Mouse (Mus musculus) hindbrain, embryonic 11.5 days (tissue): ENCODE data around the gene Atp5mpl. TPM values are rescaled to one million over a fixed set of nuclear protein-coding genes. Genes with fewer than 3 reads are reported as not detected.

Experiments
- ATAC-seq: fragments of 200-750 bp; cut with Nextera tagmentation; 2 replicates; pipeline ENCODE4 v1.8.0; 2017; ENCODE audit warnings: mild to moderate bottlenecking, moderate TSS enrichment, moderate library complexity; ENCODE audit not compliant: low FRiP score
- DNase-seq: peaks from one replicate; pipeline ENCODE4 v3.0.0-alpha.2; 2015; ENCODE audit warnings: low spot score
- H3K27ac ChIP-seq: fragments of 300-500 bp; sonication (generic); 2 replicates; pipeline ENCODE4 v1.5.1; 2014; ENCODE audit warnings: mild to moderate bottlenecking, low read depth, low read length
- H3K27me3 ChIP-seq: fragments of 300-500 bp; sonication (generic); 2 replicates; pipeline ENCODE4 v1.6.1; 2014; ENCODE audit warnings: mild to moderate bottlenecking, low read length, moderate library complexity, mixed read lengths; ENCODE audit not compliant: control insufficient read depth, insufficient read depth
- H3K36me3 ChIP-seq: fragments of 300-500 bp; sonication (generic); 2 replicates; pipeline ENCODE4 v1.6.1; 2014; ENCODE audit warnings: mild to moderate bottlenecking, low read length, moderate library complexity, mixed read lengths; ENCODE audit not compliant: control insufficient read depth, insufficient read depth
- H3K4me1 ChIP-seq: fragments of 300-500 bp; sonication (generic); replicated peaks from 2 replicates; pipeline ENCODE4 v1.6.1; 2014; ENCODE audit warnings: low read length, mixed read lengths; ENCODE audit not compliant: control insufficient read depth, insufficient read depth
- H3K4me2 ChIP-seq: fragments of 300-500 bp; sonication (generic); replicated peaks from 2 replicates; pipeline ENCODE4 v1.6.1; 2014; ENCODE audit warnings: mild to moderate bottlenecking, low read depth, low read length
- H3K4me3 ChIP-seq: fragments of 300-500 bp; sonication (generic); 2 replicates; pipeline ENCODE4 v1.5.1; 2014; ENCODE audit warnings: low read depth, low read length
- H3K9ac ChIP-seq: fragments of 300-500 bp; sonication (generic); 2 replicates; pipeline ENCODE4 v1.6.1; 2014; ENCODE audit warnings: low read depth, low read length
- H3K9me3 ChIP-seq: fragments of 300-500 bp; sonication (generic); 2 replicates; pipeline ENCODE4 v1.6.1; 2016; ENCODE audit warnings: low read length; ENCODE audit not compliant: control insufficient read depth
- WGBS: fragments of 180-500 bp; shearing (Covaris S2); extraction: QIAGEN DNeasy Blood & Tissue Kit; methylation state at CpG from one replicate; pipeline ENCODE4 v1.1.7; 2014; 5-methylcytosine and 5-hydroxymethylcytosine counted together
- polyA plus RNA-seq: library from polyadenylated mRNA; unstranded; fragments of >200 nt; fragmentation: Nextera tagmentation; extraction: Ambion mirVana; gene quantifications from 2 replicates; pipeline ENCODE4 v1.2.1, GENCODE M21; 2014

The Atp5mpl gene
- polyA plus RNA-seq, 1 experiment from 2014 or later, result 582 TPM

- Histone ChIP-seq H3K9ac (no peak overlapping the region), H3K4me2 (no peak overlapping the region), H3K27ac (no peak overlapping the region), H3K4me1 (no peaks in the 10 kb centered on the region), H3K4me3 (no peak overlapping the region), H3K27me3 (no peaks in the 10 kb centered on the region), H3K36me3 (no peaks in the 10 kb centered on the region), H3K9me3 (no peaks in the 10 kb centered on the region)
- ATAC-seq (no peak), DNase-seq (no peak)
- 90% methylated on average over 9 of the region's 9 CpGs for WGBS
Measured at GRCm38 (mm10) chr12:111931411-111932025, 35.3 kb downstream of the Atp5mpl start.

- no peak overlapping the region for H3K4me3 ChIP-seq
- WGBS, result 85% methylated on average over 18 of the region's 18 CpGs
- no peaks in the 10 kb centered on the region for H3K27me3 ChIP-seq
- H3K9ac ChIP-seq, result no peak overlapping the region
- H3K9me3 ChIP-seq, result no peaks in the 10 kb centered on the region
- no peaks in the 10 kb centered on the region for H3K4me1 ChIP-seq
- DNase-seq, result no peak
- no peak overlapping the region for H3K27ac ChIP-seq
- no peaks in the 10 kb centered on the region for H3K36me3 ChIP-seq
- ATAC-seq, result no peak
- H3K4me2 ChIP-seq, result no peak overlapping the region
Measured at GRCm38 (mm10) chr12:111928411-111928966, 38.3 kb downstream of the Atp5mpl start.

GRCm38 (mm10) chr12:111927338-111927737 is 39.4 kb downstream of the Atp5mpl start:
- no peaks in the 10 kb centered on the region for H3K36me3 ChIP-seq
- H3K9me3 ChIP-seq, result no peaks in the 10 kb centered on the region
- ATAC-seq, result no peak
- no peak for DNase-seq
- no peaks in the 10 kb centered on the region for H3K4me1 ChIP-seq
- H3K4me3 ChIP-seq, result no peak overlapping the region
- H3K27me3 ChIP-seq, result no peaks in the 10 kb centered on the region
- no peak overlapping the region for H3K4me2 ChIP-seq
- 75% methylated on average over 1 of the region's 1 CpGs for WGBS
- no peak overlapping the region for H3K9ac ChIP-seq
- H3K27ac ChIP-seq, result no peak overlapping the region

GRCm38 (mm10) chr12:111923117-111923516 is 43.7 kb downstream of the Atp5mpl start:
- no peak overlapping the region for H3K4me3 ChIP-seq
- no peak overlapping the region for H3K27ac ChIP-seq
- DNase-seq, result no peak
- H3K4me2 ChIP-seq, result no peak overlapping the region
- no peaks in the 10 kb centered on the region for H3K9me3 ChIP-seq
- H3K36me3 ChIP-seq, result no peaks in the 10 kb centered on the region
- ATAC-seq, result no peak
- WGBS, result 86% methylated on average over 6 of the region's 6 CpGs
- H3K4me1 ChIP-seq, result no peaks in the 10 kb centered on the region
- no peaks in the 10 kb centered on the region for H3K27me3 ChIP-seq
- H3K9ac ChIP-seq, result no peak overlapping the region

GRCm38 (mm10) chr12:111920046-111920445 is 46.7 kb downstream of the Atp5mpl start:
- Histone ChIP-seq H3K36me3 (no peaks in the 10 kb centered on the region), H3K9me3 (no peaks in the 10 kb centered on the region), H3K27me3 (no peaks in the 10 kb centered on the region), H3K4me1 (no peaks in the 10 kb centered on the region), H3K4me3 (no peak overlapping the region), H3K4me2 (no peak overlapping the region), H3K9ac (no peak overlapping the region), H3K27ac (no peak overlapping the region)
- WGBS, result 49% methylated on average over 9 of the region's 9 CpGs
- DNase-seq (no peak), ATAC-seq (no peak)

- ATAC-seq (no peak), DNase-seq (no peak)
- WGBS, result 62% methylated on average over 12 of the region's 12 CpGs
- Histone ChIP-seq H3K9ac (no peak overlapping the region), H3K4me1 (no peaks in the 10 kb centered on the region), H3K36me3 (no peaks in the 10 kb centered on the region), H3K27me3 (no peaks in the 10 kb centered on the region), H3K4me2 (no peak overlapping the region), H3K9me3 (no peaks in the 10 kb centered on the region), H3K4me3 (no peak overlapping the region), H3K27ac (no peak overlapping the region)
Measured at GRCm38 (mm10) chr12:111916514-111917217, 50.1 kb downstream of the Atp5mpl start.

- no peak overlapping the region for H3K4me3 ChIP-seq
Measured at GRCm38 (mm10) chr12:111915781-111916180, 51.0 kb downstream of the Atp5mpl start.

GRCm38 (mm10) chr12:111914031-111914430 is 52.7 kb downstream of the Atp5mpl start:
- Histone ChIP-seq H3K9me3 (no peaks in the 10 kb centered on the region), H3K4me3 (no peak overlapping the region), H3K27ac (no peak overlapping the region), H3K4me1 (no peaks in the 10 kb centered on the region), H3K9ac (no peak overlapping the region), H3K27me3 (peaks cover 4% of the 10 kb centered on the region), H3K4me2 (no peak overlapping the region), H3K36me3 (no peaks in the 10 kb centered on the region)
- ATAC-seq (no peak), DNase-seq (no peak)
- WGBS, result 32% methylated on average over 3 of the region's 3 CpGs

More at GRCm38 (mm10) chr12:111915781-111916180, 51.0 kb downstream of the Atp5mpl start:
- Histone ChIP-seq H3K36me3 (no peaks in the 10 kb centered on the region), H3K9ac (no peak overlapping the region), H3K9me3 (no peaks in the 10 kb centered on the region), H3K27me3 (no peaks in the 10 kb centered on the region), H3K4me2 (no peak overlapping the region), H3K27ac (no peak overlapping the region), H3K4me1 (no peaks in the 10 kb centered on the region)
- 93% methylated on average over 6 of the region's 6 CpGs for WGBS
- no peak for DNase-seq
- ATAC-seq, result no peak

GRCm38 (mm10) chr12:111912802-111913201 is 54.0 kb downstream of the Atp5mpl start:
- no peak overlapping the region for H3K27ac ChIP-seq
- 90% methylated on average over 7 of the region's 7 CpGs for WGBS
- H3K36me3 ChIP-seq, result no peaks in the 10 kb centered on the region
- H3K9ac ChIP-seq, result no peak overlapping the region
- DNase-seq (no peak), ATAC-seq (no peak)
- H3K4me2 ChIP-seq, result no peak overlapping the region
- no peak overlapping the region for H3K4me3 ChIP-seq
- no peaks in the 10 kb centered on the region for H3K9me3 ChIP-seq
- peaks cover 7% of the 10 kb centered on the region for H3K27me3 ChIP-seq
- H3K4me1 ChIP-seq, result no peaks in the 10 kb centered on the region
